Mouse (Mus musculus): ENCODE measurements around the gene Tmem47.

The Tmem47 gene

DNA sequence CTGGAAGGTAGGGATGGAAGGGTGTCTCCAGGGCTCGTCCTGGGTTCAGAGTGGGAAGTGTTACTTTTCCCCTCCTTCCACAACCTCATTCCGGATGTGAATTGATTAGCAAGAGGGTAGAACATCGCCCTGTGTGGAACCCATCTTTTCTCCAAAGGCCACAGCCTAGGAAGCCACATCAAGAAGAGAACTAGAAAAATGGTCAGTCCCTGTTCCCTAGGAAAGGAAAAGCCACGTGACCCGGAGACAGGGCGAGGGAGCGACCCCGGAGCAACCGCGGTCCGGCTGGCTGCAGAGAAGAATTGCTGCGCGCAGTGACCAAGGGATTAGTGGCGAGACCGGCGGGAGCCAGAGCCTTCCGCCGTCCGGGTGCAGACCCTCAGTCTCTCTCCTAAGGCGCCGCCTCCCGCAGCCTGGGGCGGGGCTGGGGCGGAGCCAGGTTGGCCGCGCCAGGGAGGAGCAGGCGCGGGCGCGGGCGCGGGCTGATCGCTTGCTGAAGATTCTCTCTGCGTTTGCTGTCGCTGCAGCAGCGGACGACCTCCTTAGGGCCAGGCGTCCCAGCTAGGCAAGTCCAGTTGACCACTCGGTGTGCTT lies at the start of gene Tmem47:
Tmem47 (plus strand) TSS at position 489 of the 594 bp plus-strand sequence.
- peak; percentile 78 for DNase-seq (ENCODE audit: extremely low spot score, low spot score)

DNA sequence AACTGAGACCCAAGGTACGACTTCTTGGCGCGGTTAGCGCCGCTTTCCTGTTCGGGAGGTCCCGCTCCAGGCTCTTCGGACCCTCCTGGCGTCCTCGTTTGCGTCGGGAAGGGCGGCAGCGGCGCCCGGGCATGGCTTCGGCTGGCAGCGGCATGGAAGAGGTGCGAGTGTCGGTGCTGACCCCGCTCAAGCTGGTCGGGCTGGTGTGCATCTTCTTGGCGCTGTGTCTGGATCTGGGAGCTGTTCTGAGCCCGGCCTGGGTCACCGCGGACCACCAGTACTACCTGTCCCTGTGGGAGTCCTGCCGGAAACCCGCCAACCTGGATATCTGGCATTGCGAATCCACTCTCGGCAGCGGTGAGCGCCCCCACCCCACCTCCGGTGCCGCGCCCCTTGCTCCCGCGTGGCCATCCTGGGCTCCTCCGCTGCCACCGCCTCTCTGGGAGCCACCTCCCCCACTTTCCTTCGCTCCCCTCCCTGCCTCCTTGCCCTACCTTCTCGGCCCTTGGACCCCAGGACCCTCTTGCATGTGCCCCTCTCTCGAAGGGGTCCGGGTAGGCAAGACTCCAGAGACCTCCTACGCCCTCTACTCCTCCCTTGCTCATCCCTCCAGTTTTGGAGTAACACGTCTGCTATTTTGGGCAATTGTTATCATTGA lies 435 bp downstream of the Tmem47 start:
- no peak for DNase-seq (ENCODE audit: extremely low spot score, low spot score)

GRCm38 (mm10) chrX:81071746-81072640 lies 1.5 kb downstream of the Tmem47 start:
- DNase-seq (ENCODE audit: extremely low spot score, low spot score), result peak; percentile 19

DNA sequence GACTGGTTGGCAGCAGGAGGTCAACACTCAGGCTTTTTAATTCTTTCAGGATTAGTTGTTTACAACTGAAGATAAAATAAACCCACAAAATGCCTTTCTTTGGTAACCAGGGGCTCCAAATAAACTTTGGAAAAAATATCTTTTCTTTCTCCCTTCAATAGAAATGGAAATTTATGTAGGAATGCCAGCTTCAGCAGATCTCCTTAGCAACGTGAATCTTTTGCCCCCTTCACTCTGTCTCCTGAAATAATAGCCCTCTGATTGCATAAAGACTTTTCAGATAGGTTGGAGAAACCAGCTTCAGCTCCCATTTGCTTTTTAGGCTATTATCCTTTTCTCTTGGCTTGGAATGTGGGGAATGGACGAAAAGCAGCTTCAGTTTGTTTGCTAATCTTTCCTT lies 2.2 kb downstream of the Tmem47 start:
- DNase-seq (ENCODE audit: extremely low spot score, low spot score), result no peak

- DNase-seq (ENCODE audit: extremely low spot score, low spot score), result no peak
Measured at GRCm38 (mm10) chrX:81073834-81074233, 3.3 kb downstream of the Tmem47 start.

GRCm38 (mm10) chrX:81078522-81078921 lies 8.0 kb downstream of the Tmem47 start:
- no peak for DNase-seq (ENCODE audit: extremely low spot score, low spot score)

DNA sequence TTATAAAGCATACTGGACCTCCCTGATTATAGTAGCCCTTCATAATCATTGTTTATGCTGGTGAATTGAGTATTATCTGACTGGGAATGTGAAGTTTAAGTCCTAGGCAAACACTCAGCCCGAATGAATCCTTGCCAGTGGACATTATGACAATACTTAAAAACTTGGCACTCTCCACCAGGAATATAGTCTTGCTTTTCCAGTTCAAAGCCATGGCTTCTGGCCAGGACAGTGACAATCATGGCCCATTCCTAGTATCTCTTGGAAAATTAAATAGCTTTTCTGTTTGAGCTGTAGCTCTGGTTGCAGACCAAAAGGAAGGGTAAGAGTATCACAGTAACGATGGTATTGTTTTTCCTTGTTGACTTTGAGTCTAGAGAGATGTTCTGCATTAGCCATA lies 10.5 kb downstream of the Tmem47 start:
- no peak for DNase-seq (ENCODE audit: extremely low spot score, low spot score)

- no peak for DNase-seq (ENCODE audit: extremely low spot score, low spot score)
Measured at GRCm38 (mm10) chrX:81085025-81085752, 14.7 kb downstream of the Tmem47 start.

DNA sequence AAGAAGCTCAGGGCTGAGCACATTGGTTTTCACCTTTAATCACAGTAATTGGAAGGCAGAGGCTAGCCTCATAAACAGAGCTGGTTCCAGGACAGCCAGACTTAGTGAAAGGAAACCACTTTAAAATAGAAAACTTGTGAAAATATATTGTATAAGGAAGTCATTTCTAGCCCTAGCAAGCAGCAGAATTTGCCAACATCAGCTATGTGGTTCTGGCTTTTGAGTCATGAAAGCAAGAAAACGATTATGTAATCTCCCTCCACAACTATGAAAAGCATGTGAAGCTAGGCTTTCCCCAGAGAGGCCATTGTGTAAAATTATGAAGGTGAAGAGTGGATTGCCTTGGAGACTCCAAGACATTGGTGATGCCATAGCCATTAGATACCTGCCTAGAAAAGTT lies 76.9 kb downstream of the Tmem47 start:
- no peak for DNase-seq (ENCODE audit: extremely low spot score, low spot score)

Measured in neural tube, embryonic 10.5 days (tissue).